Mouse (Mus musculus): ENCODE measurements at regions not wholly inside any gene's neighbourhood (a gene's known extent, or its start where the extent isn't known, plus 50 kb on each side); places are given as distances from the start of the nearest gene placed in this dataset.

DNA sequence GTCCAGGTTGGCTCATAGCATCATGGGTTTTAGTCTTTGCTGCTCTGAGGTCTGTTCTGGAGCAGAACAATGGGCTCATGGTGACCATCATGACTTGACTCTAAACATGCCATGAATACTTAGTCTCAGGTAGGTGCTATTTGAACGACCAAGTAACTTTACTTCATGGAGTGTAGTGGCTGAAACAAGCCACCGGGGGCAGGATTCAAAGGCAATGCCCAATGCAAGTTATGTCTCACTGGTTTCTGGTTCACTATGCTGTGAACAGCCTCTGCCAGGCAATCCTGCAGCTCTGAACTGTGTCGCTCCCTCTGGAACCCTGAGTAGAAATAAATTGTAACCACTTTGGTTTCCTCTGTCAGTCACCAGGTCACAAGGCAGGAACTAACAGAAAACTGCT, 65.8 kb upstream of the Gm26897 start:
- no peaks in the 10 kb centered on the region for H3K36me3 ChIP-seq (ENCODE audit: control insufficient read depth)
- no peaks in the 10 kb centered on the region for H3K27me3 ChIP-seq (ENCODE audit: control insufficient read depth)
- TF ChIP-seq TAL1 (IDR thresholded peaks at IDR 0.05; ENCODE audit: low read length): no peak
- TF ChIP-seq GATA1 (IDR thresholded peaks at IDR 0.05; ENCODE audit: low read length): no peak
- peaks cover 4% of the 10 kb centered on the region for H3K9me3 ChIP-seq (ENCODE audit: control insufficient read depth, low read length)
- H3K4me1 ChIP-seq (ENCODE audit: control insufficient read depth): 0 out of 2 replicates have a peak, but pooled peaks cover 2% of the 10 kb centered on the region
- H3K4me3 ChIP-seq (replicated peaks): no peak overlapping the region

DNA sequence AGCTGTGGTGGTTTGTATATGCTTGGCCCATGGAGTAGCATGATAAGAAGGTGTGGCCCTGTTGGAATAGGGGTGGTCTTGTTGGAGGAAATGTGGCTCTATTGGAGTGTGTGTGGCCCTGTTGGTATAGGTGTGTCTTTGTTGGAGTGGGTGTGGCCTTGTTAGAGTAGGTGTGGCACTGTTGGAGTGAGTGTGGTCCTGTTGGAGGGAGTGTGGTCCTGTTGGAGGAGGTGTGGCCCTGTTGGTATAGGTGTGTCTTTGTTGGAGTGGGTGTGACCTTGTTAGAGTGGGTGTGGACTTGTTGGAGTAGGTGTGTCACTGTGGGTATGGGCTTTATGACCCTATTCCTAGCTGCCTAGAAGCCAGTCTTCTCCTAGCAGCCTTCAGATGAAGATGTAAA, 64.6 kb upstream of the Gm26897 start:
- H3K9me3 ChIP-seq (ENCODE audit: control insufficient read depth, low read length): peaks cover 4% of the 10 kb centered on the region
- no peak overlapping the region for H3K4me3 ChIP-seq (replicated peaks)
- no peaks in the 10 kb centered on the region for H3K36me3 ChIP-seq (ENCODE audit: control insufficient read depth)
- 0 out of 2 replicates have a peak, but pooled peaks cover 2% of the 10 kb centered on the region for H3K4me1 ChIP-seq (ENCODE audit: control insufficient read depth)
- TF ChIP-seq GATA1 (IDR thresholded peaks at IDR 0.05; ENCODE audit: low read length) (no peak), TAL1 (IDR thresholded peaks at IDR 0.05; ENCODE audit: low read length) (no peak)
- H3K27me3 ChIP-seq (ENCODE audit: control insufficient read depth): no peaks in the 10 kb centered on the region

DNA sequence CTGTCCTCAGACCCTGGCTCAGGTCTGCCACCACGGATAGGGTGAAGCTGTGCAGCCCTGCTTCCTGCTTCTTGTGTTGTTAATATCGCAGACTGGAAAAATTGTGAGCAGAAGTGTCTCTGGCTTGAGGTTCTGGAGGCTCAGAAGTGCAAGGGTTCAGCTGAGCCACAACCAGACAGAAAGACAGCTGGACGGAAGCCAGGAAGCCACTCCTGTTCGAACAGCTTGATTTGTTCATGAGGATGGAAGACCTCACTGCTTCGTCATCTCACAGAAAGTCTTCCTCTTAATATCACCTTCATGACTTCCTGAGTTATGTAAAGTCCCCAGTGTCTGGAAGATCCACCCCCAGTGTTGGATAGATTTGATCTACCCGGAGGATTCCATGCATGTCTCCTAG, 62.0 kb upstream of the Gm26897 start:
- Histone ChIP-seq H3K36me3 (ENCODE audit: control insufficient read depth) (no peaks in the 10 kb centered on the region), H3K4me3 (replicated peaks) (no peak overlapping the region), H3K4me1 (ENCODE audit: control insufficient read depth) (0 out of 2 replicates have a peak, but pooled peaks cover 2% of the 10 kb centered on the region), H3K9me3 (ENCODE audit: control insufficient read depth, low read length) (peaks cover 4% of the 10 kb centered on the region), H3K27me3 (ENCODE audit: control insufficient read depth) (no peaks in the 10 kb centered on the region)
- TF ChIP-seq TAL1 (IDR thresholded peaks at IDR 0.05; ENCODE audit: low read length) (no peak), GATA1 (IDR thresholded peaks at IDR 0.05; ENCODE audit: low read length) (no peak)

DNA sequence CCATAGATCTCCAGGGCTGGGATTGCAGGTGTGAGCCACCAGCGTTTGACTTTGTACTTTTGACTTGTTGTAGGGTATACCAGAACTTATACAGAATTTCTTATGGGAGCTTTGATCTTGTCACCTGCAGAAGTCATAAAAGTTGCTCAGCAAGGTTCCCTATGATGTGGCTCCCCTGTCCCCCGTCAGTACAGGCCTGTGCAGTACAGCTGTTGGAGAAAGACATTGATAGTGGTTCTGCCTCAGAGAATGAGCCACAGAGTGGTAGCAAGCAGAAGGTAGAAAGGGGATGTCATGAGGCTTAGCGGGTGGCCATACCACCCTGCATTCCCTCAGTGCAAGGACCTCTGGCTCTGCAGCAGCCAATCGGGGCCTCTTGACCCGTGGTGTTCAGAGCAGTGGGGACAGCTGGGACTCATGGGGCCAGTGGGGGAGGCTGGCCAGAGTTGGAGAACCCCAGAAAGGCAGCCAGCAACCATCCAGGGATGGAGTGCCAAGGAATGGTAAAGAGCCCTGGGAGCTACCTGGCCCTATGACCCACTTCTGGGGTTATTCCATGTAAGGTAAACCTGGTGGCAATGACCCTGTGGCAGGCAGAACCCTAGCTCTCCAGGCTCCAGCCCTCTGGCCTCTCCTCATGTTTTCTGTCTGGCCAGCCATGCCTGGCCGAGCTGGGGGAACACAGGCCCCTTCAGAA, 58.6 kb upstream of the Gm26897 start:
- Histone ChIP-seq H3K36me3 (ENCODE audit: control insufficient read depth) (no peaks in the 10 kb centered on the region), H3K9me3 (ENCODE audit: control insufficient read depth, low read length) (no peaks in the 10 kb centered on the region), H3K4me3 (replicated peaks) (no peak overlapping the region), H3K4me1 (ENCODE audit: control insufficient read depth) (no peaks in the 10 kb centered on the region), H3K27me3 (ENCODE audit: control insufficient read depth) (no peaks in the 10 kb centered on the region)
- TF ChIP-seq GATA1 (IDR thresholded peaks at IDR 0.05; ENCODE audit: low read length) (no peak), TAL1 (IDR thresholded peaks at IDR 0.05; ENCODE audit: low read length) (no peak)

DNA sequence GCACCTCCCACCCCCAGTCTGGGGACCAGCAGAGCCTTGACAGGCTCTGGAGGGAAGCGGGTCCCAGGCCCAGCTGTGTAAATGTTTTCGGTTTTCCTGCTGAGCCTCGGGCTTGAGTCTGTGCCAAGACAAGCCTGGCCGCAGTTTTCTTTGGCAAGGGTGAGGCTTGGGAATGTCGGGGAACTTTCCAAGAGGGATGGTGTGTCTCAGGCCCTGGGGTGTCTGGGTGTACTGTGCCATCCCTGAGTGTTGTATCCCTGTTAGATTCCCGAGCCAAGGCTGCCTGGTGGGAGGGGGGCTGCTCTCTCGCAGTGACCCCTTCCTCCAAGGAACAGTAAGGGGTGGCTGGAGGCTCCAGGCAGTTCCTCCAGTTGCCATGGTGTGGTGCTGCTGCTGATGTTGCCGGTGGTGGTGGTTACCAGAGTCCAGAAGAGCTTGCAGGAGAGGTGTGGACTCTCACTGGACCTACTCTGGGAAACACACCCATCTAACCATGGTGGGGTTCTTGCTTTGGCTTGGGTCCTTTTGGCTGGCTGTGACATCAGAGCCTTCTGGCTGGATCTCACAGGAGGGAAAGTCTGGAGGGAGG, 58.0 kb upstream of the Gm26897 start:
- no peaks in the 10 kb centered on the region for H3K9me3 ChIP-seq (ENCODE audit: control insufficient read depth, low read length)
- H3K36me3 ChIP-seq (ENCODE audit: control insufficient read depth): no peaks in the 10 kb centered on the region
- no peaks in the 10 kb centered on the region for H3K27me3 ChIP-seq (ENCODE audit: control insufficient read depth)

DNA sequence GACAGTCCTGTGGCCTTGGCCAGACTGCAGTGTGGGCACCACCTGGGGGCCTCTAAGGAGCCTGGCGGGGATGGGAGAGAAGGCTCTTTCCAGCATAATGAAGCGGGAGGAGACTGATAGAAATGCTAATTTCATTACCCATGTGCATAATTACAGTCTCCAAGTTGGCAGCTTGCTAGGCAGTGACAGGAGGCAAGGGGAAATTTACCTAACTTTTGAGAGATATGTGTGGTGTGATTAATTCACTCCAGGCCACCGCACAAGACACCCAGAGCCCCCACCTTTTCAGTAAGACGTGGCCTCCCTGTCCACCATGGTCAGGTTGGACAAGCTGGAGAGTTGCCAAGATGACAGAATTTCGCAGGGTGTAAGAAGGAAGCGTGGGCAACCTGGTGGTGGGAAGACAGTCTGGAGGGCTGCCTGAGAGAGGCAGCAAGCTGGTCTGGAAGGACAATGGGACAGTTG, 55.8 kb upstream of the Gm26897 start:
- H3K36me3 ChIP-seq (ENCODE audit: control insufficient read depth): no peaks in the 10 kb centered on the region
- TF ChIP-seq TAL1 (IDR thresholded peaks at IDR 0.05; ENCODE audit: low read length) (no peak), GATA1 (IDR thresholded peaks at IDR 0.05; ENCODE audit: low read length) (no peak)
- no peaks in the 10 kb centered on the region for H3K27me3 ChIP-seq (ENCODE audit: control insufficient read depth)
- no peaks in the 10 kb centered on the region for H3K4me1 ChIP-seq (ENCODE audit: control insufficient read depth)
- no peaks in the 10 kb centered on the region for H3K9me3 ChIP-seq (ENCODE audit: control insufficient read depth, low read length)
- no peak overlapping the region for H3K4me3 ChIP-seq (replicated peaks)

More for the DNA sequence above, 58.0 kb upstream of the Gm26897 start:
- TF ChIP-seq GATA1 (IDR thresholded peaks at IDR 0.05; ENCODE audit: low read length): no peak
- no peak for TF ChIP-seq TAL1 (IDR thresholded peaks at IDR 0.05; ENCODE audit: low read length)
- no peak overlapping the region for H3K4me3 ChIP-seq (replicated peaks)
- no peaks in the 10 kb centered on the region for H3K4me1 ChIP-seq (ENCODE audit: control insufficient read depth)

DNA sequence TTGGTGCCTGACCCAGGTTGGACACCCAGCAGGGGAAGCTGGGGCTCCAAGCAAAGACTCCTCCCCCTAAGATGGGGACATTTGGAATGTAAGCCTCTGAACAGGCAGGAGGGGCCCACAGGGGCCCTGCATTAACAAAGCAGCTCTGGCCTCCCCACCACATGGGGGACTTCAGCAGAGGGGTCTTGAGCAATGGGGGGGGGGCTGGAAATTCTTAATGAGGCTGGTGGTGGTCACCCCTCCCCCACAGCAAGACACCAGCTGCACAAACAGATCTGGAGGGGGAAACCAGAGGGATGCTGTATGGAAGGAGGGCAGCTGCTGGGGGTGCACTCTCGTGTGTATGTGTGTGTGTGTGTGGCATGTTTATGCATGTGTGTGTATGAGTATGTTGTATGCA, 55.2 kb upstream of the Gm26897 start:
- H3K4me1 ChIP-seq (ENCODE audit: control insufficient read depth): no peaks in the 10 kb centered on the region
- H3K4me3 ChIP-seq (replicated peaks): no peak overlapping the region
- no peaks in the 10 kb centered on the region for H3K27me3 ChIP-seq (ENCODE audit: control insufficient read depth)
- TF ChIP-seq TAL1 (IDR thresholded peaks at IDR 0.05; ENCODE audit: low read length) (no peak), GATA1 (IDR thresholded peaks at IDR 0.05; ENCODE audit: low read length) (no peak)
- H3K9me3 ChIP-seq (ENCODE audit: control insufficient read depth, low read length): no peaks in the 10 kb centered on the region
- H3K36me3 ChIP-seq (ENCODE audit: control insufficient read depth): no peaks in the 10 kb centered on the region

- no peak overlapping the region for H3K4me3 ChIP-seq (replicated peaks)
- H3K27me3 ChIP-seq (ENCODE audit: control insufficient read depth): no peaks in the 10 kb centered on the region
- TF ChIP-seq TAL1 (IDR thresholded peaks at IDR 0.05; ENCODE audit: low read length) (no peak), GATA1 (IDR thresholded peaks at IDR 0.05; ENCODE audit: low read length) (no peak)
- H3K36me3 ChIP-seq (ENCODE audit: control insufficient read depth): no peaks in the 10 kb centered on the region
- H3K9me3 ChIP-seq (ENCODE audit: control insufficient read depth, low read length): no peaks in the 10 kb centered on the region
- H3K4me1 ChIP-seq (ENCODE audit: control insufficient read depth): no peaks in the 10 kb centered on the region
Observed at GRCm38 (mm10) chr5:111681362-111682028, 52.2 kb upstream of the Gm26897 start.

- TF ChIP-seq GATA1 (IDR thresholded peaks at IDR 0.05; ENCODE audit: low read length): no peak
- no peak for TF ChIP-seq TAL1 (IDR thresholded peaks at IDR 0.05; ENCODE audit: low read length)
- H3K36me3 ChIP-seq (ENCODE audit: control insufficient read depth): no peaks in the 10 kb centered on the region
- no peaks in the 10 kb centered on the region for H3K27me3 ChIP-seq (ENCODE audit: control insufficient read depth)
- H3K4me3 ChIP-seq (replicated peaks): no peak overlapping the region
- H3K4me1 ChIP-seq (ENCODE audit: control insufficient read depth): no peaks in the 10 kb centered on the region
- H3K9me3 ChIP-seq (ENCODE audit: control insufficient read depth, low read length): no peaks in the 10 kb centered on the region
Observed at GRCm38 (mm10) chr5:111682899-111683298, 50.8 kb upstream of the Gm26897 start.
